Mouse (Mus musculus) CD4-positive helper T cell, adult 2 months (primary cell): ENCODE data around the gene Rin1.
"Not testable (repeated sequence)": the region's sequence is repeated elsewhere in the genome, so short reads cannot be mapped to it uniquely, and the experiment has no call there.

Experiments used
- DNase-seq: peaks from one replicate; pipeline ENCODE4 v3.0.0-alpha.2; 2012; ENCODE audit warnings: low read depth, missing footprints, low spot score

Gene Rin1

DNA sequence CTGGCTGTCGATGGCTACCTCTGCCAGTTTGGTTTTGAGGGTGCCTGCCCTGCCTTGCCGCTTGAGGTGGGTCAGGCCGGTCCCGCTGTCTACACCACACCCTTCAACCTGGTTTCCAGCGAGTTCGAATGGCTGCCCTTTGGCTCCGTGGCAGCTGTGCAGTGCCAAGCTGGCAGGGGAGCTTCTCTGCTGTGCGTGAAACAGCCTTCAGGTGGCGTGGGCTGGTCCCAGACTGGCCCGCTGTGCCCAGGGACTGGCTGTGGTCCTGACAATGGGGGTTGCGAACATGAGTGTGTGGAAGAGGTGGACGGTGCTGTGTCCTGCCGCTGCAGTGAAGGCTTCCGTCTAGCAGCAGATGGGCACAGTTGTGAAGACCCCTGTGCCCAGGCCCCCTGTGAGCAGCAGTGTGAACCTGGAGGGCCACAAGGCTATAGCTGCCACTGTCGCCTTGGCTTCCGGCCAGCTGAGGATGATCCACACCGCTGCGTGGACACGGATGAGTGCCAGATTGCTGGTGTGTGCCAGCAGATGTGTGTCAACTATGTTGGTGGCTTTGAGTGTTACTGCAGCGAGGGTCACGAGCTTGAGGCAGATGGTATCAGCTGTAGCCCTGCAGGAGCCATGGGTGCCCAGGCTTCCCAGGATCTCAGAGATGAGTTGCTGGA lies 18.4 kb downstream of the Rin1 start:
- DNase-seq = no peak

DNA sequence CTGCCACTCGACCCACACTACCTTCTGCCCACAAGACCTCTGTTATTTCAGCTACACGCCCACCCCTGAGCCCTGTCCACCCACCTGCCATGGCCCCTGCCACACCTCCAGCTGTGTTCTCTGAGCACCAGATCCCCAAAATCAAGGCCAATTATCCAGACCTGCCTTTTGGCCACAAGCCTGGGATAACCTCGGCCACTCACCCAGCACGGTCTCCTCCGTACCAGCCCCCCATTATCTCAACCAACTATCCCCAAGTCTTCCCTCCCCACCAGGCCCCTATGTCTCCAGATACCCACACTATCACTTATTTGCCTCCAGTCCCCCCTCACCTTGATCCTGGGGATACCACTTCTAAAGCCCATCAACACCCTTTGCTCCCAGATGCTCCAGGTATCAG lies 19.2 kb downstream of the Rin1 start:
- no peak for DNase-seq

DNA sequence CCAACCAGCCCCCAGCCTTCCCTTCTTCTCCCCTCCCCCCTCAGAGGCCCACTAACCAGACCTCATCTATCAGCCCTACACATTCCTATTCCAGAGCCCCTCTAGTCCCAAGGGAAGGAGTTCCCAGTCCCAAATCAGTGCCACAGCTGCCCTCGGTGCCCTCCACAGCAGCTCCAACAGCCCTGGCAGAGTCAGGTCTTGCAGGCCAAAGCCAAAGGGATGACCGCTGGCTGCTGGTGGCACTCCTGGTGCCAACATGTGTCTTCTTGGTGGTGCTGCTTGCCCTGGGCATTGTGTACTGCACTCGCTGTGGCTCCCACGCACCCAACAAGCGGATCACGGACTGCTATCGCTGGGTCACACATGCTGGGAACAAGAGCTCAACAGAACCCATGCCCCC lies 19.7 kb downstream of the Rin1 start:
- no peak for DNase-seq

DNA sequence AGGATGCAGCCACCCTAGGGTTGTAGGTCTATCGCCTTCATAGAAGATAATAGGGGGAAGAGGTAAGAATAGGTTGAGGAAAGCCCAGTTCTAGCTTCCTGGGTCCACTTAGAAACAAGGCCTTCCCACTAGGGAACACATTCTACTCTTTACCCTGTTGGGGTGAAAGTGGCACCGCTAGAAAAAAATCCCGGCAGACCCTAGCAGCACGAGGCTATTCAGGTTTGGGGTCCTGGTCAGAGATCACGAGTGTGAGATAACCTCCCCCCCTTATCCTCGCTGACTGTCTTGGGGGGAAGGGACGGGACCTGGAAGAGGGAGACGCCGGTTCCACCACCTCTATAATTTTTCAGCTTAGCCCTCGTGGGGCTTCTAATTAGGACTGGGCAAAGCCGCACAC lies 20.8 kb downstream of the Rin1 start:
- no peak for DNase-seq

DNA sequence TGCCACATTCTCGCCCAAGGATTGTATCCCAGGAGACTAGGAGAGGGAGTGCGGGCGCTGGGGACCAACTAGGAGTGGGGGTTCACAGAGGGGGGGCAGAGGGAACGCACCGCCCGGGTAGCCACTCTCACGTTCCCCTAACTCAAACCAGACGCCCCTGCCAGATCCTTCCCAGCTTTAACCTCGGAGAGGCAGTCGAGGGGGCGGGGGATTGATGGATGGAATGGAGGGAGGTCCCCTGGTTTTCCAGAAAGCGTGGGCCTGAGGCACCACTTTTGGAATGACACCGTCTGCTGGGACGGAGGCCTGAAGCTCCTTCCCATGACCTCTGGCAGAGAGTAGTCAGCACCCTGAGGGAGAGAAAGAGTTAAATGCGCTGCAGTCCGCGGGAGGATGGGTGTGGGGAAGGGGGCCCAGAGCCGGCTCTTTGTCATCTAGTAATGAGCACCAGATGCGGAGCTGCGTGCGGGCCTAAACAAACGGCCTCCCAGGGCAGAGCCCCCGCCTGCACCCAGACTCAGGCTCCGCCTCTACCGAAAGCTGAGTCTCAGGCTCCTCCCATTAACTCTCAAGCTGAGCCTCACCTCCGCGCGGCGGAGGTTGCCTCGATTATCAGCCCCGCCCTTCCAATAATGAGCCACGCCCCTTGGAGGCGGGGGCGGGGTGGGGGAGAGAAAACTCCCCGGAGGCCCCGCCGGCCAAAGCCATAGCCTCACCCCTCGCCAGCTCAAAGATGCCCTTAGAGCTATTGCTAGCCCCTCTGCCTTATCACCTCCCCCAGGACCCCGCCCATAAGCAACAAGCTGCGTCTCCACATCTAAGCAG lies 21.5 kb downstream of the Rin1 start:
- peak; percentile 83 for DNase-seq

DNA sequence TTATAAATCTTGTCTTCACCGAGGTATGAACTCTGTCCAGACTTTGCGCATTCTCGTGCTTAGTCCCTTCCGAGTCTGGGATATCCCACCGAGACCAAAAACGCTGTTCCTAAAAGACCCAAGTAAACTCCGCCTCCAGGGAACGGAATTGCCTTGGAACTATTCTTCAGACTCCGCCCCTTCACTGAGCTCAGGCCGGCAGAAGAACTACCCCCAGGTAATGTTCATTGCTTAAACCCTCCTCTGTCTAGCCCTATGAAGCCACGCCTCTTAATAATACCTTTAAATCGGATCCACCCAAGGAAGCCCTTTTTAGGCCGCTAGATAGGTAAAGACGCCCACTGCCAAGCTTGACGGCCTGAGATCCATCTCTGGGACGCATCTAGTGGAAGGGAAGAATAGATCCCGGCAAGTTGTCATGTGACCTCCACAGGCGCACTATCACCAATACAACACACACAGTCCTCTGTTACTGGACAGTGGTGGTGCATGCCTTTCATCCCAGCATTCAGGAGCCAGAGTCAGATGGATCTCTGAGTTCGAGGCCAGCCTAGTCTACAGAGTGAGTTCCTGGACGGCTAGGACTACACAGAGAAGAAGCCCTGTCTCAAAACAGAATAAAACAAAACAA lies 22.2 kb downstream of the Rin1 start:
- no peak for DNase-seq

DNA sequence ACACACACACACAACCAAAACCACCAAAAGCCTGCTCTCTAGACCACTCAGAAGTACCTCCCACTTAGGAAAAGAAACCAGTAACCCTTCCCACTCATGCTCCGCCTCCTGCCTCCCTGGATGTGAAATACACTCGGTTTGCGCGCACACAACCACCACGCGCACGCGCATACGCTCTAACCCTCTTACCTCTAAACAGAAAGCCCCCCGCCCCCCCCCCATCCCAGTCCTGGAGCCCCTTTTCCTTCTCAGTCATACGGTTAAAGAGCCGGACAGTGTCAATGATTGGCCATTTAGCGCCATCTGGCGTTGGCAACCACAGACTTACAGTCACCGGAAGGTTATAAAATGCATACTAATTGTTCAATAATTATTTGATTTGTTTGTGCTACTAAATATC lies 22.7 kb downstream of the Rin1 start:
- DNase-seq = peak; percentile 58

DNA sequence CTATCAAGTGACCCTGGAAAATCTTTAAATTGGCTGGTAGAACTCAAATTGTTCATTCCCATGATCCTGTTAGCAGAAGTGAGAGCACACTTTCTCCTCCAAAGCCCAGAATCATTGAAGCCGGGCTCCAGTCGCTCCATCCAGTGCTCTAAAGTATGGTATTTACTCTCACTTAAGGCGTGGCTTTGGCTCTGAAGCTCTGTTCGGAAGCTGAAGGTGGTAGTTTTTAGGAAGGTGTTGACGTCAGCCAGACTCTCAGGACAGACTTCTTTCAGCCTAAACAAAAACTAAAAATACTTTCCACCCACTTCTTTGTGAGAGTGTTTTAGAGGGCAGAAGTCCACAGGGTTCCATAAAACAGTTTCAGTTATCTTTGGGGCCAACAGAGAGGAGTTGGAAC lies 23.2 kb downstream of the Rin1 start:
- no peak for DNase-seq

DNA sequence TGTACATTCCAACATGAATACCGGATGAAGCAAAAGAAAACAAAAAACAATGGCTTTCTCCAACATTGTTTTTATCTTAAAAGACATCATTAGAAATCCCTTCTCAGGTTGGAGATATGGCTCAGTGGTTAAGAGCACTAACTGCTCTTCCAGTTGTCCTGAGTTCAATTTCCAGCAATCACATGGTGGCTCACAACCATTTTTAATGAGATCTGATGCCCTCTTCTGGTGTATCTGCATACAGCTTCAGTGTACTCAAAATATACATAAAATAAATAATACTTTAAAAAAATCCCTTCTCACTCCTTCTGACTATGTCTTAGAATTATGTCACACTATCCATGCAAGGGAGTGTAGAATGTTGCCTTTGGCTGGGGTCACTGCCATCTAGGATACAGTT lies 29.0 kb downstream of the Rin1 start:
- no peak for DNase-seq

DNA sequence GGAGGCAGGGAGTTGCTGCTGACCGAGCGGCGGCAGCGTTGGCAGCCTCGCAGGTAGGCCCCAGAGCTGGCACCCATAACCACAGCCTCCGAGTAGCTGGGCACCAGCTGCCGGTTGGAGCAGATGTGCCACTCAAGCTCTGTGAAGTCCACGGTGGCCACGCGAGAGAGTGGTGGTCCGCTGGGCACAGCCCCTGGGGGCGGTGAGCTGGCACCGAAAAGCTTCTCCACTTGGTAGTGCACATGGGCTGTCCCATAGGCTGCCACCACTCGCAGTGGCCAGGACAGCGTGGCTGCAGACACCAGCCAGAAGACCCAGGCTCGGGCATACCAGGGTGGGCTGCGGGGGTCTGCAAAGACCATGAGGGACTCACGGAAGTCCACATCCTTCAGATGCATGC lies 31.7 kb downstream of the Rin1 start:
- no peak for DNase-seq

DNA sequence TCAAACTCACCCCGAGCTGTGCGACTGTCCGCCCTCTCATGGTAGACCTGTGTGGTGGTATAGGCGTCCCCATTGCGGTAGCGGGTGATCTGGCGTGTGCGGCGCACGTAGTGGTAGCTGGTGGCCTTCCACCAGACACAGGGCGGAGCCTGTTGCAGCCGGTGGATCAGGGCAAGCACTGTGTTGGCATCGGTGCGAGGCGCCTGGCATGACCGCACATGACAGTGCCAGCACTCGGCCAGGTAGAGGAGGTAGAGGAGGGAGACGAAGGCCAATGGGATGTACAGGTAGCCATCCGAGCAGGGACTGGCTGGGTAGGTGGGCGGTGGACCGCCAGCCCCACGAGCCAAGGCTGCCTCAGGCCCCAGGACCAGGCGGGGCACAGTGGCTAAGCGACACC lies 32.3 kb downstream of the Rin1 start:
- DNase-seq = no peak

DNA sequence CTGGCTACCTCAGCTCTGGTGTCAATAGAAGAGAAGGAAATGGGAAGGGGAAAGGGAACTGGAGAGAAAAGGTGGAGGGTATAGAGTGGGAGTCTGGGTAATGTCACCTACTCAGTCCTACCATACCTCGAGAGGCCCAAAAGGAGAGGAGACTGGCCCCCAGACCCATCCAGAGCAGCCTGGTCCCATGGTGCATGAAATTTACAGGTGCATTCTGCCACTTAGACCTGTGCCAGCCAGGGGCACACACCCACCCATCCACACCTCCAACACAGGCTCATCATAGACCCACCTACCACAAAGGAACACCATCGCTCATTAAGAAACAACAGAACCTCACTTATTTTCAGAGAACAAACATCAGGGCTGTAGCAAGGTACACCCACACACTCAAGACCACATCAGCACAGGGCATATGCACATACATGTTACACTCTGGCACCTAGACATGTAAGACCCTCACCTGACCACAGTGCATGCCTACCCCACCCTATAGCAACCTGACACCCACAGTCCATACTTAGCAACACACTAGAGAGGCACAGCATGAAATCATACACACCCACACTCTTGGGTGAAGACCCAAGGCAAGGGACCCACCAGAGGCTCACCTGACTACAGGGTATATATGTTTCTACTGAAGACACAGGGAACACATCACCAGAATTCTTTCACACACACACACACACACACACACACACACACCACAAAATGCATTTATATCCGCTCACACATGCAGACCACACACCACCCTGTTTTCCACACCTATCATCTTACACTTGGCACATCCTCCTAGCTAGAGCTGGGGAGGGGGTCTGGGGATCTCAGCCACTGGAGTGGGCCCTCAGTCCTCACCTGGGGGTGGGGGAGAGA lies 33.9 kb downstream of the Rin1 start:
- DNase-seq = peak; percentile 8

DNA sequence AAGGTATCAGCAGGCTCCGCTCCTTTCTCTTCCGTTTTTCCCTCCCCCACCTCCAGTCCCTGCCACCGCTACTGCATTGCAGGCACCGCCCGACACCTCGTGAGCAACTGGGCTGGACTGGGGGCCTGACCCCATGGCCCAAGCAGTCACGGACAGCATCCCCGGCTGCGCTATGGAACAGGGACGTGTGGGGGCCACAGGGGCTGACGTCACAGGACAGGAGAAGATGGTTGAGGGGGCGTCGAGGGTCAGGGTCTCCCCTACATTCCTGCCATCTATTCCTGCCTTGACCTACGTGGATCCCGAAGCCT lies 34.5 kb downstream of the Rin1 start:
- no peak for DNase-seq

DNA sequence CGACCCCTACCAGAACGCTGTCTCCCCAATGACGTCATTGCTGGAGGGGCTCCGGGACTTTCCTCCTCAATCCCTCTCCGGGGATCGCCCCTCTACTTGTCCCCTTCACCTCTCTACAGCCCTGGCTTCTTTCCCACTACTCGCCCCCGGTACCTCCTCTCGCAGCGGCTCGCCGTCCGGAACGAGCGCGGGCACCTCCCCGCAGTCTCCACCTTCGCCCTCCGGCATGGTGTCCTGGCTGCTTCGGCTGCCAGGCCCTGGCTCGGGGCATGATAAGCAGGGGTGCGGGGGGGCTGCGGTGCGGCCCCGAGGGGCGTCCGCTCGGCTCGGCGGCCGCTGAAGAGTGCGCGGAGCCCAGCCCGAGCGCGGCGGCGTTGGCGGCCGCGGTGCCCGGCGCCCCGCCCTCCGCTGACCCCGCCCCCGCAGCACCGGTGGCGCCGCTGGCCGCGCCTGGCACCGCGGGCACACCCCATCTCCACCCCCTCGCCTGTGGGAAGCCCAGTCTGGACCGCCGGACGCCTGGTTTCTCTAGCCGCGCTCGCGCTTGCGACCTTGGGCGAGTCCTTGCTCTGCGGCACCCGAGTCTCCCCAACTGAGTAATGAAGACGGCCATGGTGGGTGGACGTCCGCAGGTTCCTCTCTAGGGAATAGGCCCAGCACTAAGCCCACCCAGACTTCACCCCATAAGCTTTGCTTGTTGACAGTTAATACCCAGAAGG lies 35.0 kb downstream of the Rin1 start, which contains the start of gene Tmem151a:
TSS of gene Tmem151a (minus strand) at position 387 of the 719 bp plus-strand sequence.
- DNase-seq = peak; percentile 36

DNA sequence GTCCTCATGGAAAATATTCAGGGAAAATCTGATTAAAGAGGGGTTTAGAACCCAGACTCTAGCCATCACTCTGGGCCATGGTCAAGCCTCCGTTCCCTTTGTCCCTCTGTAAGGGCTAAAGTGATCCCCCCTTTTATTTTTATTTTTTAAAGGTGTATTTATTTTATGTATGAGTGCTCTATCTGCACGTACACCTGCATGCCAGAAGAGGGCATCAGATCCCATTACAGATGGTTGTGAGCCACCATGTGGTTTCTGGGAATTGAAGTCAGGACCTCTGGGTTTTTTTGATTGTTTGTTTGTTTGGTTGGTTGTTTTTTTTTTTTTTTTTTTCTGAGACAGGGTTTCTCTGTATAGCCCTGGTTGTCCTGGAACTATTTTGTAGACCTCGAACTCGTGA lies 36.3 kb downstream of the Rin1 start:
- DNase-seq = not testable (repeated sequence)

DNA sequence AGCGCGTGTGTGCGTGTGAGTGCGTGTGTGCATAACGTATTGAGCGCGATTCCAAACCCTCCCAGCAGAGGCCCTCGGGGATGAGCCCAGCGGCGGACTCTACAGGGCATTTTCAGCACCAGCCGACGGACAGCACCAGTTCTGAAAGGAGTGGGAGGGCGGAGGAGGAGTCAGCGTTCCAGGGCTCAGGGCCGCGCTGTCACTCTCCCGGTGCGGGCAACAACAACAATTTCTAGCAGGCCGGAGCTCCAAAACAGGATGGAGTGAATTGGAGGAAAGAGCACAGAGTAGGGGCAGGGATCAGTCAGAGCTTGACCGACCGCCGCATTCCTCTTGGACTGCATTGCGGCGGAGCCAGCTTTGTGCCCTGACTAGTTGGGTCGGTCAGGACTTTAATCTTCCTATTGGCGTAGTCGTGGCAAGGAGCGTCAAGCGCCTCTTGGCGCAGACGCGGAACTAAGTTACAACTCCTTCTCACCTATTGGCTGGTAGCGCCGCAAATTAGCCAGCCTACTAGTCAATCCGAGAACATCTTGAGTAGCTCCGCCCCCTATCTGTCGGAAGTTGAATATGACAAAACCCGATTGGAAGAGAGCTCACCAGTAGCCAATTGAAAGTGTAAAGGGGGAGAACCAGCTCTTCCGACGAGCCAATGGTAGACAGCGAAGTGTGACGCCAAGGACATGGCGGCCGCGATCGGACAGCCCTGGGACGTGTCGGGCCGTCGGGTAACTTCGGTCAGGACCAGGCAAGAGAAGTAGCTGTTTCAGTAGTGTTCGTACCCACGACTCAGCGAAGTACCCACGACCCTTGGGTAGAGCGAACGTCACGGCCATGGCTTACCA lies 37.8 kb downstream of the Rin1 start, which contains the start of gene Yif1a:
TSS of gene Yif1a (plus strand) at position 655 of the 845 bp plus-strand sequence.
- DNase-seq = peak; percentile 99

DNA sequence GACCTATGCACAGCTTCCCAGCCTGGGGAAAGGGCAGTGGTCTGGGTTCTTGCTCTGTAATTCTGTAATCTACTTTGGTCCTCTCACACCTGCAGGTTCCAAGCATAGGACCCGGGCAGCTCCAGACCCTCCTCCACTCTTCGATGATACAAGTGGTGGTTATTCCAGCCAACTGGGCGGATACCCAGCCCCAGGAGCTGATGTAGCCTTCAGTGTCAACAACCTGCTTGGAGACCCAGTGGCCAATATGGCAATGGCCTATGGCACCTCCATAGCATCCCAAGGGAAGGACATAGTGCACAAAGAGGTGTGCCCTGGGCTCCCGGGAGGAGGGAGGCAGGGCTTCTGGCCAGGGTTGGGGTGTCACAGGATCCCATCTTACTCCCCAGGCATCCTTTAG lies 39.0 kb downstream of the Rin1 start:
- DNase-seq = peak; percentile 2

DNA sequence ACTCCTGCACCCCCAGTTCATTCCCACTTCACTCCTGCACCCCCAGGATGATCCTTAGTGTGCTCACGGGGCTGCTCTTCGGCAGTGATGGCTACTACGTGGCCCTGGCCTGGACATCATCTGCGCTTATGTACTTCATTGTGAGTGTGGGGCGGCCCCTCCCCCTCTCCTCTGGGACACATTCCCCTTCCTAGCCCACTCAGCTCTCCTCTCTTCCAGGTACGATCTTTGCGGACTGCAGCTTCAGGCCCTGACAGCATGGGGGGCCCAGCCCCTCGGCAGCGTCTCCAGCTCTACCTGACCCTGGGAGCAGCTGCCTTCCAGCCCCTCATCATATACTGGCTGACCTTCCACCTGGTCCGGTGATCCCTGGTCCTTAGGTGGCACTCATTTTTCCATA lies 41.8 kb downstream of the Rin1 start:
- no peak for DNase-seq

DNA sequence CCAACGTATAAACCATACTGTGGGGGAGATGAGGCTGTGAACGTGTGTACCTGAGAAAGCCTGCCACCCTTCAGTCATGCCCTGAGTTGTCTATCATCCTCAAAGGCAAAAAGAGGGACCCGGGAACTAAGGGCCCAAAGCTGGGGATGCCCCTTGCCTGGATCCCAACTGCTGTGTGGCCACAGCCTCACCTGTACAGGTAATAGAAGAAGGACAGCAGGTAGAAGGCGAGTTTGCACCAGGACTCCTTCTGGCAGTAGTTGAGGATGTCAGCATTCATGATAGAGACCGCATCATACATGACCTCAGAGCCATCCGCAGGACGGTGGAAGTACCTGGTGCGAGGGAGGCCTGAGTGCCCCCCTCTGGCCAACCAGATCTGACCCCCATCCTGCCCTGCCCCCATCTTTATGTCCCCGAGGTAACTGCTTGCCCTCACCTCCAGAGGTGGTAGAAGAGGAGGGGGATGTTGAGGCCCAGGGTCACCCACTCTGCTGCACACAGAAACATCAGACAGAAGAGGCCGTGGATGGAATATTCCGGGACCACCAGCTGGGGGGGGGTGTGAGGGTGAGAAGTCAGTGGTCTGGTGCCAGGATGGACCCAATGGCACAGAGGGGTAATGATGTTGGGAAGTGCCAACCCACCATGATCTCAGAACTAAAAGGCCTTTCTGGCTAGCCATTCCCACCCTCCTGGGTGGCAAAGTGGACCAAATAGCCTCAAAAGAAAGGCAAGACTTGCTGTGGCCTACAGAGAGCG lies 43.4 kb downstream of the Rin1 start:
- DNase-seq = peak; percentile 2
